ENCODE assay signal across 17 mouse cellular contexts in the genomic region with DNA sequence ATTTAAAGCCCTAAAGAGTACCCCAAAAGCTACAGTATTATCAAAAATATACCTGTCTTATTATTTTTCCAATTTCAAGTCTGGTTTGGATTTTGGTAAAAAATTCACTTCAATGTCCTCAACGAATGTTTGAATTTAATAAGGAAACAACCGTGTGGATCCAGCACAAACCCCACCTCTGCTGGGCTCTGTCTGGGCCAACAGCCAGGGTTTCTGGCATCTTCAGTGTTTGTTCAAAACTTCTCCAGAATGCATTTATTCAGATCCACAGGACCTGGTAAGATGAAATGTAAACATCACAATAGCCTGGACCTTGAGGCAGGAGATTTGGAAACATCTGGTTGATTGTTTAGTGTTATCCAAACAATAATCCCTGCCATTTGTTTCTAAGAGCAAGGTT.
"Had no signal": no experiment of that assay in that cellular context is flagged by ENCODE, and none has a peak within 500 bp of the region (broad histone marks: within the 10 kb centered on the region; RNA-seq: fewer than 3 reads in every experiment).

No protein-coding gene starts in this region.

- H3K36me3 ChIP-seq: lung, embryonic 15.5 days; midbrain, embryonic 13.5 days; midbrain, embryonic 15.5 days; neural tube, embryonic 12.5 days; stomach, embryonic 15.5 days had no signal

- H3K4me2 ChIP-seq: lung, embryonic 15.5 days; midbrain, embryonic 11.5 days; midbrain, embryonic 13.5 days; midbrain, embryonic 15.5 days; neural tube, embryonic 12.5 days; stomach, embryonic 15.5 days had no signal

- H3K9ac ChIP-seq: lung, embryonic 15.5 days; midbrain, embryonic 13.5 days; midbrain, embryonic 15.5 days; neural tube, embryonic 12.5 days; stomach, embryonic 15.5 days had no signal

- H3K4me3 ChIP-seq: lung, embryonic 15.5 days; megakaryocyte, embryonic 14.5 days; midbrain, embryonic 13.5 days; midbrain, embryonic 15.5 days; neural tube, embryonic 12.5 days; stomach, embryonic 15.5 days had no signal

- DNase-seq: lung, adult 2 months; lung, postnatal 14 days; lung, postnatal 36 days; right cerebral cortex, postnatal 14 days; thymus, adult 2 months; thymus, postnatal 25 days; thymus, postnatal 4 days had no signal

- H3K4me1 ChIP-seq: lung, embryonic 15.5 days; megakaryocyte, embryonic 14.5 days; midbrain, embryonic 13.5 days; midbrain, embryonic 15.5 days; neural tube, embryonic 12.5 days; stomach, embryonic 15.5 days had no signal

- ATAC-seq: lung, postnatal 0 days; midbrain, embryonic 13.5 days; midbrain, embryonic 15.5 days had no signal

- H3K27me3 ChIP-seq: lung, embryonic 15.5 days; midbrain, embryonic 13.5 days; midbrain, embryonic 15.5 days; neural tube, embryonic 12.5 days; stomach, embryonic 15.5 days had no signal

- H3K27ac ChIP-seq: lung, embryonic 15.5 days; macrophage; midbrain, embryonic 13.5 days; midbrain, embryonic 15.5 days; neural tube, embryonic 12.5 days; stomach, embryonic 15.5 days; stomach, postnatal 0 days had no signal

- H3K9me3 ChIP-seq: lung, embryonic 15.5 days; megakaryocyte, embryonic 14.5 days; midbrain, embryonic 13.5 days; midbrain, embryonic 15.5 days; neural tube, embryonic 12.5 days; stomach, embryonic 15.5 days had no signal
